Mouse (Mus musculus): ENCODE measurements around the gene Nans. TPM values are rescaled to one million over a fixed set of nuclear protein-coding genes. Genes with fewer than 3 reads are reported as not detected.
A peak's percentile ranks its signal among the peaks of the same experiment; 100 is the strongest.

Gene Nans
- polyA plus RNA-seq (2012; fragmentation: generic; extraction: Trizol) = 62.3 TPM

GRCm38 (mm10) chr4:46489028-46489925, at the start of gene Nans:
TSS of gene Nans (plus strand) at chr4:46489248.
- Histone ChIP-seq H3K36me3 (ENCODE audit: control insufficient read depth, insufficient read depth) (peaks cover 3% of the 10 kb centered on the region), H3K4me3 (peak within 1 kb of the TSS; percentile 79), H3K79me2 (ENCODE audit: control insufficient read depth, insufficient read depth) (peaks cover 20% of the 10 kb centered on the region), H3K27me3 (ENCODE audit: control insufficient read depth, insufficient read depth, insufficient read length) (no peaks in the 10 kb centered on the region), H3ac (ENCODE audit: control insufficient read depth, insufficient read length) (peak within 1 kb of the TSS; percentile 44), H3K4me2 (ENCODE audit: low read depth) (peak within 1 kb of the TSS; percentile 93)
- TF ChIP-seq MYOG (IDR thresholded peaks at IDR 0.05; ENCODE audit: control insufficient read depth in 1 of 3, insufficient read depth in 1 of 3, insufficient read length in 2 of 3, low read depth in 2 of 3) = peak in 1 of 3 experiments; percentile 34
- TF ChIP-seq POLR2AphosphoS2 (IDR thresholded peaks at IDR 0.05; ENCODE audit: insufficient read length, low read depth) = peak; percentile 90
- no peak for TF ChIP-seq TCF3 (IDR thresholded peaks at IDR 0.05; ENCODE audit: insufficient read length, low read depth)
- TF ChIP-seq CEBPB (IDR thresholded peaks at IDR 0.05; ENCODE audit: insufficient read depth, poor library complexity, severe bottlenecking) = no peak
- TF ChIP-seq E2F4 (IDR thresholded peaks at IDR 0.05; ENCODE audit: insufficient read depth) = peak; percentile 65
- TF ChIP-seq MYOD1 (IDR thresholded peaks at IDR 0.05; ENCODE audit: control insufficient read depth in 1 of 3, insufficient read length in 2 of 3, low read depth in 2 of 3) = peak in 1 of 3 experiments; percentile 18
- peak; percentile 92 for TF ChIP-seq POLR2A (IDR thresholded peaks at IDR 0.05; ENCODE audit: insufficient read length, low read depth)

- no peak for TF ChIP-seq MYOD1 (IDR thresholded peaks at IDR 0.05; ENCODE audit: control insufficient read depth in 1 of 3, insufficient read length in 2 of 3, low read depth in 2 of 3)
- no peak for TF ChIP-seq MAX (IDR thresholded peaks at IDR 0.05; ENCODE audit: low read depth)
- TF ChIP-seq USF1 (IDR thresholded peaks at IDR 0.05; ENCODE audit: low read depth) = no peak
- no peak for TF ChIP-seq TCF12 (IDR thresholded peaks at IDR 0.05; ENCODE audit: insufficient read depth, poor library complexity, severe bottlenecking)
- TF ChIP-seq REST (IDR thresholded peaks at IDR 0.05; ENCODE audit: insufficient read depth, insufficient read length) = no peak
- TF ChIP-seq POLR2A (IDR thresholded peaks at IDR 0.05; ENCODE audit: insufficient read length, low read depth) = no peak
- no peak for TF ChIP-seq MYOG (IDR thresholded peaks at IDR 0.05; ENCODE audit: control insufficient read depth in 1 of 3, insufficient read depth in 1 of 3, insufficient read length in 2 of 3, low read depth in 2 of 3)
- TF ChIP-seq E2F4 (IDR thresholded peaks at IDR 0.05; ENCODE audit: insufficient read depth) = no peak
- TF ChIP-seq CEBPB (IDR thresholded peaks at IDR 0.05; ENCODE audit: insufficient read depth, poor library complexity, severe bottlenecking) = no peak
- no peak for TF ChIP-seq TCF3 (IDR thresholded peaks at IDR 0.05; ENCODE audit: insufficient read length, low read depth)
- TF ChIP-seq POLR2AphosphoS2 (IDR thresholded peaks at IDR 0.05; ENCODE audit: insufficient read length, low read depth) = no peak
- TF ChIP-seq SRF (IDR thresholded peaks at IDR 0.05; ENCODE audit: control insufficient read depth, insufficient read length, low read depth) = no peak
- no peak overlapping the region for H3K4me2 ChIP-seq (ENCODE audit: low read depth)
- H3K36me3 ChIP-seq (ENCODE audit: control insufficient read depth, insufficient read depth) = no peaks in the 10 kb centered on the region
- no peak overlapping the region for H3ac ChIP-seq (ENCODE audit: control insufficient read depth, insufficient read length)
- H3K27me3 ChIP-seq (ENCODE audit: control insufficient read depth, insufficient read depth, insufficient read length) = peaks cover 24% of the 10 kb centered on the region
- no peak overlapping the region for H3K4me3 ChIP-seq
- no peaks in the 10 kb centered on the region for H3K79me2 ChIP-seq (ENCODE audit: control insufficient read depth, insufficient read depth)
These were observed 46.5 kb upstream of the Nans start for GRCm38 (mm10) chr4:46442501-46442900.

GRCm38 (mm10) chr4:46445237-46445945, 43.7 kb upstream of the Nans start:
- Histone ChIP-seq H3ac (ENCODE audit: control insufficient read depth, insufficient read length) (no peak overlapping the region), H3K4me2 (ENCODE audit: low read depth) (no peak overlapping the region)
- TF ChIP-seq MYOG (IDR thresholded peaks at IDR 0.05; ENCODE audit: control insufficient read depth in 1 of 3, insufficient read depth in 1 of 3, insufficient read length in 2 of 3, low read depth in 2 of 3) (no peak), USF1 (IDR thresholded peaks at IDR 0.05; ENCODE audit: low read depth) (no peak), POLR2AphosphoS2 (IDR thresholded peaks at IDR 0.05; ENCODE audit: insufficient read length, low read depth) (no peak), REST (IDR thresholded peaks at IDR 0.05; ENCODE audit: insufficient read depth, insufficient read length) (no peak), TCF3 (IDR thresholded peaks at IDR 0.05; ENCODE audit: insufficient read length, low read depth) (no peak), SRF (IDR thresholded peaks at IDR 0.05; ENCODE audit: control insufficient read depth, insufficient read length, low read depth) (no peak), MAX (IDR thresholded peaks at IDR 0.05; ENCODE audit: low read depth) (no peak), MYOD1 (IDR thresholded peaks at IDR 0.05; ENCODE audit: control insufficient read depth in 1 of 3, insufficient read length in 2 of 3, low read depth in 2 of 3) (no peak), POLR2A (IDR thresholded peaks at IDR 0.05; ENCODE audit: insufficient read length, low read depth) (no peak), E2F4 (IDR thresholded peaks at IDR 0.05; ENCODE audit: insufficient read depth) (no peak), TCF12 (IDR thresholded peaks at IDR 0.05; ENCODE audit: insufficient read depth, poor library complexity, severe bottlenecking) (no peak), CEBPB (IDR thresholded peaks at IDR 0.05; ENCODE audit: insufficient read depth, poor library complexity, severe bottlenecking) (no peak)

GRCm38 (mm10) chr4:46447461-46447860, 41.6 kb upstream of the Nans start:
- no peak overlapping the region for H3K4me2 ChIP-seq (ENCODE audit: low read depth)
- no peak overlapping the region for H3K4me3 ChIP-seq
- peaks cover 6% of the 10 kb centered on the region for H3K27me3 ChIP-seq (ENCODE audit: control insufficient read depth, insufficient read depth, insufficient read length)
- peaks cover 2% of the 10 kb centered on the region for H3K79me2 ChIP-seq (ENCODE audit: control insufficient read depth, insufficient read depth)
- no peak overlapping the region for H3ac ChIP-seq (ENCODE audit: control insufficient read depth, insufficient read length)
- no peaks in the 10 kb centered on the region for H3K36me3 ChIP-seq (ENCODE audit: control insufficient read depth, insufficient read depth)
- no peak for TF ChIP-seq POLR2AphosphoS2 (IDR thresholded peaks at IDR 0.05; ENCODE audit: insufficient read length, low read depth)
- no peak for TF ChIP-seq MYOG (IDR thresholded peaks at IDR 0.05; ENCODE audit: control insufficient read depth in 1 of 3, insufficient read depth in 1 of 3, insufficient read length in 2 of 3, low read depth in 2 of 3)
- no peak for TF ChIP-seq MYOD1 (IDR thresholded peaks at IDR 0.05; ENCODE audit: control insufficient read depth in 1 of 3, insufficient read length in 2 of 3, low read depth in 2 of 3)
- no peak for TF ChIP-seq USF1 (IDR thresholded peaks at IDR 0.05; ENCODE audit: low read depth)
- no peak for TF ChIP-seq TCF3 (IDR thresholded peaks at IDR 0.05; ENCODE audit: insufficient read length, low read depth)
- TF ChIP-seq SRF (IDR thresholded peaks at IDR 0.05; ENCODE audit: control insufficient read depth, insufficient read length, low read depth) = no peak
- no peak for TF ChIP-seq E2F4 (IDR thresholded peaks at IDR 0.05; ENCODE audit: insufficient read depth)
- TF ChIP-seq TCF12 (IDR thresholded peaks at IDR 0.05; ENCODE audit: insufficient read depth, poor library complexity, severe bottlenecking) = no peak

More at GRCm38 (mm10) chr4:46445237-46445945, 43.7 kb upstream of the Nans start:
- H3K36me3 ChIP-seq (ENCODE audit: control insufficient read depth, insufficient read depth) = no peaks in the 10 kb centered on the region
- no peaks in the 10 kb centered on the region for H3K79me2 ChIP-seq (ENCODE audit: control insufficient read depth, insufficient read depth)
- H3K27me3 ChIP-seq (ENCODE audit: control insufficient read depth, insufficient read depth, insufficient read length) = peaks cover 11% of the 10 kb centered on the region
- H3K4me3 ChIP-seq = no peak overlapping the region
